Mouse (Mus musculus) urinary bladder, adult 18-20 months (tissue): Measurements from ENCODE around the gene Cox7a1.
A peak's percentile ranks its signal among the peaks of the same experiment; 100 is the strongest.
"Not testable (repeated sequence)": the region's sequence is repeated elsewhere in the genome, so short reads cannot be mapped to it uniquely, and the experiment has no call there.

ENCODE experiments used
- DNase-seq, 2 experiments: peaks; one replicate each; pipeline ENCODE4 v3.0.0; 2022; ENCODE audit warnings: low spot score in 2 of 2, mixed read lengths in 2 of 2

The Cox7a1 gene

DNA sequence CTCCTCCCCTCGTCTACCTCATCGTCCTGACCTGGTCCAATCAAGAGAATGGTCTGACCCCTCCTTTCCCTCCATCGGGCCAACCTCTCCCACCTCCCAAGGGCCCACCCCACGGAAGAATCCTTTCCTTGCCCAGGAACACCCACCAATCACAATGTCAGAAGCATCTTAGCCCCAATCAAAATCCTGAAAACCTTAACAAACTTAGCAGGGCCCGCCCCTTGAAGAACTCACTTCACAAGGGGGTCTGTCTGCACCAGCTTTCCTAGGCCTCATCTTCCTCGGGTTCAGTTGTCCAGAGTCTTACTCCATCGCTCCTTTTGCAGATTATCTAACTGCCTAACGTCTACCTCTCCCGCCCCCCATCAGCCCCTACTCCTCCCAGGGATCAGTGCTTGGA lies 9.1 kb downstream of the Cox7a1 start:
- no peak for DNase-seq

DNA sequence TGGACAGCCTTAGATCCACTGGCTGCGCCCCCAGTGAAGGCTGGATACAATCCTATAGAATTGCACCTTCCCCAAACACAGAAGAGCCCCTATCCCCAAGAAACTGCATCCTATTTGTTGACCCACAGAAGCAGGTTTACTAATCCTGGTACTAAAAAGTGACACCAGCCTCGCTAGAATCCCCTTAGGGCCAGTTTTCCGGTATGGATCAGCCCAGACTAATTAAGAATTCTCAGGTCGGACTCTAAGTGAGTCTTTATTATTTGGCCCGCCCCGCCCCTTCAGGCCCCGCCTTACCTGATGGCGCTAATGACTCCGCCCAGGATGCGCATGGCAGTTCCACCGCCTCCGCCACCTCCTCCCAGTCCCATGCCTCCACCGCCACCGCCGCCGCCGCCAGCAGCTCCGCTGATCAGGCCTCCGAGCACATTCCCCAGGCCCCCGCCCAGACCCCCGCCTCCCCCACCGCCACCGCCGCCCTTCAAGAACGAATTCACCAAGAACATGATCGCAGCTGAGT lies 9.7 kb downstream of the Cox7a1 start:
- DNase-seq, result peak; percentile 77 to 83

DNA sequence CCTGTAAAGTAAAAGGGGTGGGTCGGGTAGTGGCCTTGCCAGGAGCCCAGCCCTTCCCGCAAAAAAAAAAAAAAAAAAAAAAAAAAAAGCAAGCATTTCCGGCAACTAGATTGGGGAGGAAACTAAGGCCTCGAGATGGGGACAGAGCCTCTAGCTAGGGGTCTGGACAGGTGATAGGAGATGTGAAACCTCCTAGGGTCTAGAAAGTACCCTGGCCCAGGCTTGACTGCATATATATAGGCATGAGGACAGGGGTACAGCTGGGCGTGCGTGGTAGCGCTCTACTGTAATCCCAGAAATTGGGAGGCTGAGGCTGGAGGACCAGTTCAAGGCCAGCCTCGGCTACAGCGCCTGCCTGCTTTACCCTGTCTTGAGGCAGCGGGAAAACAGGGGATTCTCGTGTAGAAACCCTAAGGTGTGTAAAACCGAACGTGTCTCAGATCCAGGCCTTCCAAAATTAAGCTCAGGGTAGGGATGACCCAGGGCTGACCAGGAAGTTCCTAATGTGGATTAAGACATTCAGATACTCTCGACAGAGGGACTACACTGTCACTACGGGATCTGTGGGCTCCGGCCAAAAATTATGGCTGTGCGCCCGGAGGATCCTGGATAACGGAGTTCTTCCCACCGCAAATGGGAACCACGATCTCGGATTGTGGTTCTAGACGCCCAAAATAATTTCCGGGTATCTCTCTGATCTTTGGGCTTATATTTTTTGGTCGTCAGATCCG lies 10.3 kb downstream of the Cox7a1 start:
- DNase-seq, result peak in 1 of 2 experiments; percentile 35

DNA sequence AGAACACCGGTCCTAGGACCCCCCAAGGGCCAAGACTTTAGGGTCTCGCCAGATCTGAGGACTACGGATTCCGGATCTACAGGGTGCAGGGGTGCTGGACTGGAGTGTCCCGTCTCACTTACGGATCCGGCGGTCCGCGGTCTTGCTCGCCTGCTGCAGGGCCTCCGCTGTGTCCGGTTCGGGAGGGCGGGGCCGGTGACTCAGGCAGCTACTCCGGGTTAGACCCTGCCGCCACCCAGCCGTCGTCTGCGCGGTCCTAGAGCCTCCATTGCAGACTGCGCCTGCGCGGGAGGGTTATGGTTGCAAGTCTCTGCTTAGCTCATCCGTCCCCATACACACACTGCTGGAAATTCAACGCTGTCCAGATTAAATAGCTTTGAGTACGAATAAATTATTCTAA lies 10.9 kb downstream of the Cox7a1 start:
- DNase-seq, result peak; percentile 87 to 94

DNA sequence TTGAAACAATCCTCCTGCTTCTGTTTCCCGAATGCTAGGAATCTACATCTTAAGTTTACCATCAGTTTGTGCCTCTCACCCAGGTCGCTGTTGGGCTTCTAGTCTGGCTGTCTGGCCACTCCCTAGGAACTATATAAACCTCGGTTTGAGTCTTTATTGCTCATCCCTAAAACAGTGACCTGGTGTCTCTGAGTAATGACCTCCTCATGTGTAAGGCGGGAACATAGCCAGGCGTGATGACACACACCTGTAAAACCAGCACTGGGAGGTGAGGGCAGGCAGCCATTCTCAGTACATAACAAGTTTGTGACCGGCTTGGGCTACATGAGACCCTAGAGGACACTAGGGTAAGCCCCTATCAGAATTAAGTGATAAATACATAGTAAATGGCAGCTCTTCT lies 11.5 kb downstream of the Cox7a1 start:
- no peak for DNase-seq

DNA sequence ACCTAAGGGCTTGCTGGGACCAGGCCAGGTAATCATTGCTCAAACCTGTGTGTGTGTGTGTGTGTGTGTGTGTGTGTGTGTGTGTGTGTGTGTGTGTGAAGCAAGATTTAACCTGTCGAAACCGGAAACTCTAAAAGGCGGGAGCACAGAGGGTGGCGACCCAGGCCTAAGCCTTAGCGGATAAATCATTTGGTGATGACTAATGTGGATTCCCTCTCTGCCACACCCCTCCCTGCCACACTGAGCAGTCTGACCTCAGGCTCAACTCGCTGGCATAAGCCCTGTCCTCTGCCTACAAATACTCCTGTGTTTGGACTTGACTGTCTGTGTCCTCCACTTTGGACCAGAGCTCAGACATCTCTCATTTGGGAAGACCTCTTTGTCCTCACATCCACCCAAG lies 12.2 kb downstream of the Cox7a1 start:
- DNase-seq, result peak in 1 of 2 experiments; percentile 57

DNA sequence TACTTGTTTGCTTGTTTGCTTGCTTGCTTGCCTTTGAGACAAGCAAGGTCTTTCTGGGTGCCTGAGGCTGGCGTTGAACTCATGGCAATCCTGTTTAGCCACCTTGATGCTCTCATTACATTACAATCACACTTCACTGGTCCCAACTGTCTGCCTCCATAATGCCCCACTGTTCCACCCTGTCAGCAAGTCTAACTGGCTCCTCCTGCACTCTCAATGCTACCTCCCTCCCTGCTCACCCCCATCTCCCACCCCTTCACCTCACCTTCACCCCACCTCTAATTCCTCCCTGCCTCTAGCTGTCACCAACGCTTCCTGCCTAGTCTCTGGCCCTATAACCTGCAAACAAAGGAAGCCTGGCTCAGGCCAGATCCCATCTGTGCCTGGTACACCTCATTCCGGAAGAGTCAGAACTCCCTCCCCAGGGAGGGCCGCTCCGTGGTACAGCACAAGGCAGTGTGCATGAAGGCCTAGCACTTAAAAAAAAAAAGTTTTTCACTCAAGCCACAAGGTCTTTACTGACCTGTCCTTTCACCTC lies 13.7 kb downstream of the Cox7a1 start:
- no peak for DNase-seq

DNA sequence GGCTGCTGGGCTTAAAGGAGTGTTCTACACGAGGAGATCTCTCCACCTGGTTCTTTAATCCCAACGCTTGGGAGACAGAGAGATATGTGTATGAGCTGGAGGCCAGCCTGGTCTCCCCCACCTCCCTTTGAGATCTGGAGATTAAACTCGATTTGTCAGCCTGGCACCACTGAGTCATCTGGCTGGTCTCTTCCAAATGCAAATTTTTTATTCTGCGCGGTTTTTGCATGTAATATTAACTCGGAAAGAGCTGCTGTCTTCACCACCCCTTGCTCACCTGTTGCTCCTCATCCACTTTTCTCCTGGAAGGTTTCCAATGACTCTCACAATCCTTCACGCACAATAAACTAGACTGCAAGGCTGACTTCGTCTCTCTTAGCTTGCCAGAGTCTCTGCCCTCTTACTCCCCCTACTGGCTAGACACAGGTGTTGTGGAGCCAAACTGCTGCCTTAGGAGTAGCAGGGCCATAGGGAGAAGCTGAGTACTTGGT lies 14.6 kb downstream of the Cox7a1 start, which contains the start of gene Capns1:
Capns1 (minus strand) TSS at position 331 of the 491 bp plus-strand sequence.
- DNase-seq, result no peak

DNA sequence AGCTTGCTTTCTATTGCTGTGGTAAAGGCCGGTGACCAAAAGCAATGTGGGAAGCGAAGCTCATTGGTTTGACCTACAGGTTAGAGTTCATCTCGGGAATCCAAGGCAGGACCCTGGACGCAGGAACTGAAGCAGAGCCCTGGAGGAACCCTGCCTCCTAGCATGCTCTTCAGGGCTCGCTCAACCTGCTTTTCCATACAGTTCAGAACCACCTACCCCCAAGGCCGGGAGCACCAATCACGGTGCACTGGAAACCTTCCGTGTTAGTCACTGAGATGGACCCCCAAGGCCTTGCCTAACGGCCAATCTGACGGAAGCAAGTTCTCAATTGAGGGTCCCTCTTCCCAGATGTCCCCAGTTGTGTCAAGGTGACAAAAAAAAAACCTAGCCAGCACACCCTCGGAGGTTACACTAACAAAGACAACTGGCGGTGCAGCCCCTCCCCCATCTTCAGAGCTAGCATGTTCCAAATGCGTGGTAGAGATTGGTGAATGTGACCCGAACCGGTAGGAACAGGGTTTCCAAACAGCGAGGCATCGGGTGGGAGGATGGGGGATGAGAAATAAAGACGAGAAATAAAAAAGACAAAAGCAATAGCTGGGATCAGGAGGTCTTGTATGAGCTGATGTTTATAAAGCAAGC lies 15.7 kb downstream of the Cox7a1 start:
- no peak for DNase-seq

DNA sequence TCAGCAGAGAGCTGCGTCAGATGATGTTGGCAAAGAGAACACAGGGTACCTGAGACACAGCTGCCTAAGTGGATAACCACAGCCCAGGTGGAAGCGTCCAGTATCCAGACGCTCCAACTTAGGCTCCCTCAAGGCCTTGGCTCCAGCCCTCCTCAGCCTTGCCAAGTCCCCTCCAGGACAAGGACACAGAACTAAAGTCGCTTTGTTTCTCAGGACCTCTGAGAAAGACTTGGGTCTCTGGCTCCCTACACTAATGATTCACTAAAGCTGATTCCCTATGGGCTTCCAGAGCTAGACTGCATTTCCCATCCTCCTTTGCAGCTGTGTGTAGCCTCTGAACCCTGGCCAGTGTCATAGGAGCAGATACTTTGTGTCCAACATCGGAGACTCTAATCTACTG lies 16.3 kb downstream of the Cox7a1 start:
- DNase-seq, result no peak

DNA sequence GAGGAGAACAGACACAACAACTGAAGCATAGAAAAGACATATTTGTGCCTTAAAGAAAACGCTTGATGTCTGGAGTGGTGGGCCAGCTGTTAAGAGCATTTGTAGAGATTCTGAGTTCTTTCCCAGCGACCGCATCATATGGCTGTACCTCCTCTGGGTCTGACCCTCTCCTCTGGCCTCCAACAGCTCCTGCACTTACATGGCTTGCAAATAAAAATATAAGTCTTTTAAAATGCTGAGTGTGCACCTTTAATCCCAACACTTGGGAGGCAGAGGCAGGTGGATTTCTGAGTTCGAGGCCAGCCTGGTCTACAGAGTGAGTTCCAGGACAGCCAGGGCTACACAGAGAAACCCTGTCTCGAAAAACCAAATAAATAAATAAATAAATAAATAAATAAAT lies 16.7 kb downstream of the Cox7a1 start:
- not testable (repeated sequence) for DNase-seq

DNA sequence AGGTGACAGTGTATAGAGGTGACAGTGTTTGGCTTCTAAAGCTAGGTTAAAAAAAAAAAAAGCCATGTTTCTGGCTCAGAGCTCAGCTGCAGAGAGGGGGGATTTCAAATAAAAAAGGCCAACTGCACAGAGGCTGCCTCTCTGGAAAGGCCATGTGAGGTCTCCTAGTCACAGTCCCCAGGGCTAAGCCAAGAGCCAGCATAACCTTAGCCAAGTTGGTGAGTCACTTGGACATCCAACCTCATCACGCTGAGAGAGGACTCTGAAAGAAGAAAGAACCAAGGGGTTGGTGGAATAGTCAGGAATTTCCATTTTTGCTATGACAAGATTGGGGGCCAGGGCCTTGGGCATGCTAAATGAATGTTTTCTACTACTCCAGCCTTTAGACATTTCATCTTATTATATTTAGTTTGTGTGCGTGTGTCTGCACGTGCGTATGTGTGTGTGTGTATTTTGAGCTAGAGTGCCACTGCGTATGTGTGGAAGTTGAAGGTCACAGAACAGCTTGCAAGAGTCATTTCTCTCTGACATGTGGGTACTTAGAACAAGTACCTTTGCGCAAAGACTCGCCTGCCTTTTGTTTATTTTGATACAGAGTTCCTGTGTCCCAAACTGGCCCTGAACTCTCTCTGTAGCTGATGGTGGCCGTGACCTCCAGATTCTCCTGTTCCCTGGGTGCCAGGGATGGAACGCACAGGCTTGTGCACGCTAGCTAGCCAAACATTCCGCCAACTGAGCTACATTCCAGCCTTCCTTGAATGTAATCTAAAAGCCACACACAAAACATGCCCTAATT lies 19.1 kb downstream of the Cox7a1 start:
- DNase-seq, result no peak

DNA sequence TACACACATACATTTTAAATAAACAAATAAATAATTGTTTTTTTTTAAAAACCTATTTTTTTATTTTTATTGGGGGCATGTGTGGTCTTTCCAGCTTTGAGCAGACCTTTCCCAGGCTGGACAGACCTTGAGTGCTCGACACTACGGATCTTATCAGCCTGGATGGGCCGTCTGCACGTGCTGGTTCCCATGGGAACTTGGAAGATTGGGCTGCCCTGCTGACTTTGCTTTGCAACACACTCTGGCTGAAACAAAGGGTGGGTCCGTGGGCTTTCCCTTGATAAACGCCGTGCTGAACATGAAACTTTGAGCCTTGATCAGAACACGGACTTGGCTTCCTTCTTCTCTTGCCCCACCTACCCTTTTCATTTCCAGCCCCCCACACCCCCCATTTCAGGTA lies 20.4 kb downstream of the Cox7a1 start:
- DNase-seq, result no peak

DNA sequence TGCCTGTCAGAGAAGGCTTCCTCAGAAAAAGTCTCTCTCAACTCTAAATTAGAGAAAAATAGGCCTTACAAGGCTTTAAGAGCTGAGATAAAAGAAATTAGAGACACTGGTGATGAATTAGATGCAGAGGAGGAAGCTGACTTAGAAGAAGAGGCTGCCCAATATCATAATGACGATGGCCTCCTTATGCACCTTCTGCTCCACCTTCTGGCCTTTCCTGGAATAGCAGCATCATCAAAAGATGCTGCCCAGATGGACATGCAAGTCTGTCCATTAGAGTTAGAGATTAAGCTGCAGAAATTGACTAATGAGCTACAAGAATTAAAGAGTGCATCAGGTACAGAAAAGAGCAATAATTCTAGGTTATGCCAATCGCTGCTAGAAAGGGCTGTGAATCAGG lies 21.4 kb downstream of the Cox7a1 start:
- no peak for DNase-seq

DNA sequence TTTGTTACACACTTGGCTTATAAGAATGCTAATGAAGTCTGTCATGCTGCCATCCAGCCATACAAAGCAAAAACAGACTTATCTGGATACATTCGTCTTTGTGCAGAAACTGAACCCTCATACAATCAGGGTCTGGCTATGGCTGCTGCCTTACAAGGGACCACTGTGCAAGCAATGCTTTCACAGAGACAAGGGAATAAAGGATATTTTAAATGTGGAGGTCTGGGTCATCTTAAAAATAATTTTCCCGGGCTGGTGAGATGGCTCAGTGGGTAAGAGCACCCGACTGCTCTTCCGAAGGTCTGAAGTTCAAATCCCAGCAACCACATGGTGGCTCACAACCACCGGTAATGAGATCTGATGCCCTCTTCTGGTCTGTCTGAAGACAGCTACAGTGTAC lies 22.4 kb downstream of the Cox7a1 start:
- DNase-seq, result not testable (repeated sequence)

DNA sequence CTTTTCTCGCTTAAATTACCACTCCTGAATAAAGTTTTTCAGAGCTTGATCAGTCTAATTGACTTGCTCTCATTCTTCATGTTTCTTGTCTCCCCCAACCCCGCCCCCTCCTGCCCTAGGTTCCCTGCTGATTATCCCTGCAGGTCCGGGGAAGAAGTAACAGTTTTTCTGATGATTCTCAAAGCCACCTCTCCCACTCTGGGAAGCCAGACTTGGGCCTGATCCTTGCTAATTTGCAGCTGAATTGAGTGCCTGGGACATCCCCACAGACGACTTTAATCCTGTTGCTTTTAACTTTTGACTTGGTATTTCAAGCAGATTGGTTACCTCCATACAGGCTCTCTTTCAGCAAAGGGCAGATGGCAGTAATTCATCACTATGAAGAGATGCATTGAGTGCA lies 27.1 kb downstream of the Cox7a1 start:
- DNase-seq, result no peak

DNA sequence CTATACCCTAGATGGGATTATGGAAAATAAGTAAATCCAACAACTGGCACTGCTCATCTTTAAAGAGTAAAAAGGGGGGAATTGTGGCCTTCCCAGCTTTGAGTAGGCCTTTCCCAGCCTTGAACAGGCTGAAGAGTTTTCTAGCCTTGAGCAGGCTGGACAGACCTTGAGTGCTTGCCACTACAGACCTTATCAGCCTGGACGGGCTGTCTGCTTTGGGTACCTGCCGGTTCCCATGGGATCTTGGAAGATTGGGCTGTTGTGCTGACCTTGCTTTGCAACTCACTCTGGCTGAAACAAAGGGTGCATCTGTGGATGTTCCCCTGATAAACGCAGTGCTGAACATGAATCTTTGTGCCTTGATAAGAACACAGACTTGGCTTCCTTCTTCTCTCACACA lies 29.9 kb downstream of the Cox7a1 start:
- DNase-seq, result no peak

DNA sequence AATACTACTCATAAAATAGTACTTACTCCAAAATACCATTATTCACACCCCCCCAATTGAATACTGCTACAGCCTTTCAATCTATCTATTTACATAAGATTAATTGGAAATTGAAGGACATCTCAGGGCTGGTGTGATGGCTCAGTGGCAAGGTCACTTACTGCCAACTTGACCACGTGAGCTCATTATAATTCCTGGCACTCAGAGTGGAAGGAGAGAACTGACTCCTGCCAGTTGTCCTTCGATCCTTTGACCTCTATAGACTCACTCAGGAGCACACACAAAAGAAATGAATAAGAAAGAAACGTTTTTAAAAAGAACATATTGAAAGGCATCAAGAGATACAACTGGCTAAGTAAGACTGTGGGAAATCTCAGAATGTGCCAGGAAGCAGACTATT lies 31.9 kb downstream of the Cox7a1 start:
- DNase-seq, result no peak

DNA sequence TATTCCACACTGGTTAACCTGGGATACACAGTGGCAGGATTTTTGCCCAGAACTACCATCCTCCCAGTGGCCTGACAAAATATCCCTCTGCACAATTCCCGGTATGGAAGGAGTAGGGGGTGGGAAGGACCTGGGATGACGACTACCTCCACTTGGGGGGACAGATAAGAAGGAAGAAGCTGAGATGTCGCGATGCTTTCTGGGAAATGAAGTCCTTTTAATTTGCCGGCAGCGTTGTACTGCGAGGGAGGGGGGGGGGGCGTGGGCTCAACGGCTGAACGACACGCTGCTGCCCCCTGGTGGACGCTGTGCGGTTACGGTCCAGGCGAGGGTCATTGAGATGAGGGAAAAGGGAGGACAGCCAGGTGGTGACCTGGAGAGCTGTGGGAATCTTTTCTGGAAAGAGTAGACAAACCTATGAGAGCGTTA lies 32.8 kb downstream of the Cox7a1 start:
- DNase-seq, result peak in 1 of 2 experiments; percentile 30

DNA sequence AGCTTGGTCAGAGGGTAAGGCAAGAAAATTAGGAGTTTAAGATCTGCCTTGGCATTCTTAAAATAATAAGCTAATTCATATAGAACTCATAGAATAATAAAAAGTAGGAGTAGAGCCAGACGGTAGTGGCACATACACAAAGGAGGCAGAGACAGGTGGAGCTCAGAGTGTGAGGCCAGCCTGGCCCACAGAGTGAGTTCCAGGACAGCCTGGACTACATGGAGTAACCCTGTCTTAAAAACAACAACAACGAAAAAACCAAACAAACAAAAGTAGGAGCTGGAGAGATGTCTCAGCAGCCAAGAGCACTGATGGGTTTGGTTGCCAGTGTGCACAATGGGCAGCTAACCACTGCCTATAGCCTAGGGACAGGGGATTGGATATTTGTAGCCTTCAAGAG lies 33.3 kb downstream of the Cox7a1 start:
- DNase-seq, result no peak

DNA sequence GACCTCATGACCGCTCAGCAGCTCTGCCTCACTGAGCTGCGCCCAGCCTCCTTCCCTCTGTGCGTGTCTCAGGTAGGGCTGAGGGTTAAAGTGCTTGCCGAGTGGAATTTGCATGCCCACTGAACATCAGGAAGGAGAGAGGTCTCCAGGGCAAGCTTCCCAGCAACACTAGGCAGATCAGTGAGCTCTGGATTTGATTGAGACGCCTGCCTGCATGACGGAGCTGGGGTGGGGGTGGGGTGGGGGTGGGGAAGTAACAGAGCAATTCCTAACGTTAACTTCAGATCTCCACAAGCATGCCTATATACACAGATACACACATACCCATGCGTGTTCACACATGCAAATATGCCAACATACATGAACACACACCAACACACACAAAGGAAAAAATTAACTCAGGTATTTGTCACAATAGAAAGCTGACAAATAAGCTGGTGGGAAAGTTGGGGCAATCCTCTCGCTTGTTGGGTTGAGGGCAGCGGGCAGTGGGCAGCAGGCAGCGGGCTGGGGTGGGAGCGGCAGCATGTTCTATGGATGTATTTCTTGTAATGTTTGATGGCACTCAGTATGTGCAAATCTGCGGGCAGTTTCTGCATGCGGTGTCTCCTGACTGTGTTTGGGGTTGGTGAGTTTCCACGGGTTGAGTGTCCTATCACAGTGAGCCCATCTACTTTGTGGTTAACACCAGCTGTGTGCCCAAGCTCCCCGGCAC lies 35.5 kb downstream of the Cox7a1 start:
- DNase-seq, result no peak
